Mouse (Mus musculus): ENCODE data around the gene Vac14.

Vac14 gene

GRCm38 (mm10) chr8:110618391-110619207 is at the start of gene Vac14:
Gene Vac14, plus strand, starts transcription at chr8:110618585.
- DNase-seq (ENCODE audit: low spot score in 2 of 2) = peak; percentile 93 to 97

DNA sequence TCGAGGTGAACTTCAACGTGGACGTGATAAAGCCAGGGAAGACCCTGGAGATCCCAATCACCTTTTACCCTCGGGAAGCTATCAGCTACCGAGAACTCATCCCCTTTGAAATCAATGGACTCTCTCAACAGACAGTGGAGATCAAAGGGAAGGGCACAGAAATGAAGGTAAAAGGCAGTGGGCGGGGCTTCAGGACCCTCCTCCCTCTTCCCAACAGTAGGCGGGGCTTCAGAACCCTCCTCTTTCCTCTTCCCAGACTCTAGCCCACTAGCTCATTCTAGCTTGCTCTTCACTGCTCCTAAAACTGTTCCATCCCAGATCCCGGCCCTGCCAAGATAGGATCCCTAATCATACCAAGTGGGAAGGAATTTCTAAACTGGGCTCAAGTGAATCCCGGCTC is 25.7 kb upstream of the Vac14 start:
- DNase-seq (ENCODE audit: low spot score in 2 of 2) = no peak

- no peak for DNase-seq (ENCODE audit: low spot score in 2 of 2)
These were observed 24.2 kb upstream of the Vac14 start for GRCm38 (mm10) chr8:110594164-110594563.

- DNase-seq (ENCODE audit: low spot score in 2 of 2) = peak in 1 of 2 experiments; percentile 50
These were observed 13.8 kb upstream of the Vac14 start for GRCm38 (mm10) chr8:110604556-110604955.

GRCm38 (mm10) chr8:110605401-110606015 is 12.9 kb upstream of the Vac14 start:
- DNase-seq (ENCODE audit: low spot score in 2 of 2) = no peak

- DNase-seq (ENCODE audit: low spot score in 2 of 2) = no peak
These were observed 2.7 kb upstream of the Vac14 start for GRCm38 (mm10) chr8:110615730-110616129.

- peak in 1 of 2 experiments; percentile 11 for DNase-seq (ENCODE audit: low spot score in 2 of 2)
These were observed 505 bp upstream of the Vac14 start for GRCm38 (mm10) chr8:110617801-110618358.

- DNase-seq (ENCODE audit: low spot score in 2 of 2) = peak in 1 of 2 experiments; percentile 13
These were observed 806 bp downstream of the Vac14 start for GRCm38 (mm10) chr8:110619208-110619574.

- no peak for DNase-seq (ENCODE audit: low spot score in 2 of 2)
These were observed 1.5 kb downstream of the Vac14 start for GRCm38 (mm10) chr8:110619919-110620318.

DNA sequence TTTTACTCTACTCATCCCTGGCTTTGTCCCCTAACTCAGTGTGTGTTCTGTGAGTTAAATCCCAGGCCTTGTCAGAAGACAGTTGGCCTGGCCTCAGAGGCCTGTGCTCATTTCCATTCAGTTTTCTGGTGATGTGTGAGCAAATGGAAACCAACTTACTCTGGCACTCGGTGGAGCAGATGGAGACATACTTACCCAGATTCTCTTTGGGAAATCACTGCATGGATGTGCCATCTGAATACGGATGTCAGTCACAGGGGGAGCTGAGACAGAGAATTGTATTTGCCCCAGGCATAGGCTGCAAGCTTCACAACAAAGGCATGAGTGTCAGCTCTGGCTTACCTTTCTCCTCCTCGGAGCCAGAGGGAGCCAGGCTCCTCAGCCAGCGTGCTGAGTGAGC is 8.0 kb downstream of the Vac14 start:
- no peak for DNase-seq (ENCODE audit: low spot score in 2 of 2)

DNA sequence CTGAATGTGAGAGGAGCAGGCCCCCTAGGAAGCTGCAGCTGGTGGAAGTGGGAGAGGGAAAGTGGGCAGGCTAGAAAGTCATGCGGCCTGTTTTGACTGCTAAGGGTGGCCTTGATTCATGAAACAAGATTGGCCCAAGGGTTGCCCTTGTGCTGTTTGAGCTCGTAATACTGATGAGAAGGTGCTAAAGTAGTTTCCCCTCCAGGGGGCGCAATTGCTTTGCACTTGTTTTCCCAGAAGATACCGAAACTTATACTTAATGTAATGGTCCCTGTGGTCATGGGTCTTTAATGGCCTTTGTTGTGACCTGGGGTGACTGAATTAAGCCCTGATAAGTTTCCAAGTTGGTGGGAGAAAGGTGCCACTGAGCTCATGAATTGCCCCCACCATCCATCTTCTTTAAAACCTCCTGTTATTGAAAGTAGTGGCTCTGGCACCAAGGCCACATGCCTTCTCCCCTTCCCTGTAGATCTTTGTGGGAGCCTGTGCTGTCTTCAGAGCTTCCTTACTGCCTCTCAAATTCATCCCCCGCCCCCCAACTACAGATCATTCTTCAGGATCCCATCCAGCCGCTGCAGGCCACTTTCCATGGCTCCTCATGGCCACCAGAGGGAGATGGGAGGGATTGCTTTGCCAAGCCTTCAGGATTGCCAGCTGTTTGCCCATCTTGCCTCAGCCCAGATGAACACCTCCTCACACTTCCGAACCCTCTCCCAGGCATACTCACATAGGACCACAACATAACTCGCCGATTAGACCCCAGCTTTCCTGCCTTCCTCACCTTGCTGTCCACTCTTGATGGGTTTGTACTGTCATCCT is 11.1 kb downstream of the Vac14 start:
- DNase-seq (ENCODE audit: low spot score in 2 of 2) = peak in 1 of 2 experiments; percentile 65

GRCm38 (mm10) chr8:110630079-110630478 is 11.7 kb downstream of the Vac14 start:
- no peak for DNase-seq (ENCODE audit: low spot score in 2 of 2)

- DNase-seq (ENCODE audit: low spot score in 2 of 2) = peak in 1 of 2 experiments; percentile 68
These were observed 12.2 kb downstream of the Vac14 start for GRCm38 (mm10) chr8:110630571-110631071.

DNA sequence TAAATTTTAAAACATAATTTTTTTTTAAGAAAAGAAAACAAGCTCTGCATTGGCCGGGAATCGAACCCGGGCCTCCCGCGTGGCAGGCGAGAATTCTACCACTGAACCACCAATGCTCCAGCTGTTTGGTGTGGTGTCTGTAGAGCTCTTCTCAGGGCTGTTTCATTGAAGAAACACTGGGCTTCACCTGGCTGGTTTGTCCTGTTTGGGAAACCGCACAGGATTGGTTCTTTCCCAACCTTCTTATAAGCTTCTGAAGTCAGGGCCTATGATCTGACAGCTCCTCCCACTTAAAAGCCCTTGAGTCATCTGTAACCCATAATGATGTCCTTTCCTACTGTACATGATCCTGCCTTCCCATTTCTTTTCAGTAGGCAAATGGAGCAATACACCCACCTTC is 12.8 kb downstream of the Vac14 start:
- peak in 1 of 2 experiments; percentile 13 for DNase-seq (ENCODE audit: low spot score in 2 of 2)

- no peak for DNase-seq (ENCODE audit: low spot score in 2 of 2)
These were observed 15.4 kb downstream of the Vac14 start for GRCm38 (mm10) chr8:110633814-110634213.

GRCm38 (mm10) chr8:110636182-110636581 is 17.8 kb downstream of the Vac14 start:
- DNase-seq (ENCODE audit: low spot score in 2 of 2) = no peak

DNA sequence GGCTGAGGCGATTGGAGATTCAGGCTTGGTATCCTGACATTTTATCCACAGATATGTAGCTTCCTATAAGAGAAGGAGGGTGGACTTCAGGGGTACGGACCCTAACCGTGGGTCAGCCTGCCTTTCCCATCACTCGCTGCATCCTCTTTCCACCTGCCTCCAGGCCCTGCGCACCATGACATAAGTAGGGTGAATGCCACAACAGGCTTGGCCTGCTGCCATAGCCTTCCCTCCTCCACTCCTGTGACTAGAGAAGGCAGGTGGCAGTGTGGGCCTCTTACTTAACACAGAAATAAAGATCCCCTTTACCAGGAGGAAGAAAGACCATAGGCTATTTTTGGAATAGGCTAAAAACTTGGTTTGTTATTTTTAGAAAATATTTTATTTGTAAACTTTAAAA is 23.9 kb downstream of the Vac14 start:
- no peak for DNase-seq (ENCODE audit: low spot score in 2 of 2)

GRCm38 (mm10) chr8:110643177-110643576 is 24.8 kb downstream of the Vac14 start:
- no peak for DNase-seq (ENCODE audit: low spot score in 2 of 2)

DNA sequence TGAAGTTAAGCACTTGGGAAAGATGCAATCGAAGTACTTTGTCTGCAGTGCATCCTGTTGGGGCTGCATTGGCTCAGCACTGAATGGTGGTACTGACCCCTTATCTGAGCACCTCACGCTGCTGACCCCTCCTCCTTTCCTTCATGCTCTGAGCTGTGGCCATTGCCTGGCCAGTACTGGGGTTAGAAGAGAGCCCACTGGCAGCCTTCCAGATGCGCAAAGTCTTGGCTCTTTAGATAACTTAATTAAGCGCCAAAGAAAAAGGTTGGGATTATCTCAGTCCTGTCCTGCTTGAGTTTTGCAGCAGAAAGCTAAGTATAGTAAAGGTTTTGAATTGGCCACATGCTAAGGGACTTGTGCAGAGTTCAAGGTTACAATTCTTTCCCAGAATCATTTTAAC is 26.0 kb downstream of the Vac14 start:
- DNase-seq (ENCODE audit: low spot score in 2 of 2) = no peak

GRCm38 (mm10) chr8:110644901-110645300 is 26.5 kb downstream of the Vac14 start:
- no peak for DNase-seq (ENCODE audit: low spot score in 2 of 2)

GRCm38 (mm10) chr8:110645340-110645739 is 27.0 kb downstream of the Vac14 start:
- DNase-seq (ENCODE audit: low spot score in 2 of 2) = no peak

DNA sequence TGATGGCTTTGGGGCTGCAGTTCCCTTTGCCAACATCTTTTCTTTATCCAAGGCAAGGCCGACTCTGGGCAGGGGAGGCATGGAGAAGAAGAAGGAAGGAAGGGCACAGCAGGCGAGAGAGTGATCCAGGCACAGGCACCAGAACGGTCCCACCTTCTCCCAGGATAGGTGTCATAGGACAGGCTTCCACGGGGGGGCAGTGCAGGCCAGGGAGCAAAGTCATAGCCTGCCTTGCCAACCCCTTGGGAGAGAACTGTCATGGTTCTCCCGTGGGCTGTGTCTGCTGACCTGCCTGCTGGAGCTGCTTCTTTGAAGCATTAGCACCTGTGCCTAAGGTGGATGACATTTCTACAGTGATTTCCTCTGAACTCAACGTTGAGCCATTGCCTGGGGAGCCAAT is 27.7 kb downstream of the Vac14 start:
- DNase-seq (ENCODE audit: low spot score in 2 of 2) = peak in 1 of 2 experiments; percentile 72

Measured in left cerebral cortex, adult 9 months (tissue).